Mouse (Mus musculus): Measurements from ENCODE around the gene Fam20c. TPM values are rescaled to one million over a fixed set of nuclear protein-coding genes. Genes with fewer than 3 reads are reported as not detected.
A peak's percentile ranks its signal among the peaks of the same experiment; 100 is the strongest.

The Fam20c gene
- total RNA-seq, 2 experiments from 2014 or later: 32.2 to 33.9 TPM

DNA sequence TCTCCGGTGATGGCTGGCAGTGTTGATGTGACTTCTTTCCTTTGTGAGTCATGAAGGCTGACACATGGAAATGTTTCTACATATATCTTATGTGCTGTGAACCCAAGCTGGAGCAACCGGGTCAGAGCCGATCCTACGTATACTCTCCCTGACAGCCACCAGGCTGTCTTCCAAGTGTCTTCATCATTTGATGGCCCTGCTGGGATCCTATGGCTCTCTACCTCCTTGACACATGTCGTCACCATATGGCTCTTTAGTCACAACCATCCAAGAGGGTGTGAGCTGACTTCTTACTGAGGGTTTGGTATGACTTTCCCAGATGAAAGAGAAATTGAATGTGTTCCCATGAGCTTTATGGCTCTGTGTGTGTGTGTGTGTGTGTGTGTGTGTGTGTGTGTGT lies 50.0 kb downstream of the Fam20c start:
- peak; percentile 7 to 32 for DNase-seq (ENCODE audit: low spot score in 2 of 2)

- DNase-seq (ENCODE audit: low spot score in 2 of 2): no peak
Observed at GRCm38 (mm10) chr5:138809767-138810166, 55.5 kb downstream of the Fam20c start.

DNA sequence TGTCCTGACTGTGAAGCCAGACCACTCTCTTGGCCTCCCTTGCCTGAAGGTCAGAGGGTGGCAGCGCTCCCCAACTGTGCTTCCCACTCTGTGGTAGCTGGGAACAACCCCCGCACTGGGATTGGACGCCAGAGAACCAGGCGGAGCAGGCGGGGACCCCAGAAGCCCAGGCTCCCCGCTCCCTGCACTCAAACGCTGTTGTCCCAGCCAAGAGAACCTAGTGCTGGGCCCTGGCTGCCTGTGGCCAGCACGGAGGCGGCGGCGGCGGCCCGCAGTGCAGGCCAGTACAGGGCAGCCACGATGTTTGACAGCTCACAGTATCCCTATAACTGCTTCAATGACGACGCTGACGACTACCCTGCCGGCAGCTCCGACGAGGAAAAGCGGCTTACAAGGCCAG lies 65.5 kb downstream of the Fam20c start, which contains the start of gene Gm5294:
Gene Gm5294, plus strand, starts transcription at position 301 of the 400 bp plus-strand sequence.
- no peak for DNase-seq (ENCODE audit: low spot score in 2 of 2)

DNA sequence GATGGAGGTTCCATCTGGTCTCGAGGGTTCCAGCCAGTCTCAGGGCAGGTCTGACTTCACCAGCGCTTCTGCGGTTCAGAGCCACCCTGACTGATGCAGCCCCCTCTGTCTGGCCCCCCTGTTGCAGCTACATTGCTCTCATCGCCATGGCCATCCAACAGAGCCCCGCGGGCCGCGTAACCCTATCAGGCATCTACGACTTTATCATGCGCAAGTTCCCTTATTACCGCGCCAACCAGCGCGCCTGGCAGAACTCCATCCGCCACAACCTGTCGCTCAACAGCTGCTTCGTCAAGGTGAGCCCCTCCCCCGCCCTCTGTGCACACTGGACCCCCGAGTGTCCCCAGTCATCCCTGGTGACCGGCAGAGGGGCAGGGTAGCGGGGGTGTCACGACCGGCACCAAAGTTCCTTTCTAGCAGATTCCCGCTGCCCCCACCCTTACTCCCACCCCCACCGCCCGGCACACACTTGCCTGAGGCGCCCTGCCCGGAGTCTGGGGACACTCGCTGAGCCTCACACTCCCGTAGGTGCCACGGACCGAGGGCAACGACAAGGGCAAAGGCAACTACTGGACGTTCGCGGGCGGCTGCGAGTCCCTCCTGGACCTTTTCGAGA lies 66.5 kb downstream of the Fam20c start:
- no peak for DNase-seq (ENCODE audit: low spot score in 2 of 2)

DNA sequence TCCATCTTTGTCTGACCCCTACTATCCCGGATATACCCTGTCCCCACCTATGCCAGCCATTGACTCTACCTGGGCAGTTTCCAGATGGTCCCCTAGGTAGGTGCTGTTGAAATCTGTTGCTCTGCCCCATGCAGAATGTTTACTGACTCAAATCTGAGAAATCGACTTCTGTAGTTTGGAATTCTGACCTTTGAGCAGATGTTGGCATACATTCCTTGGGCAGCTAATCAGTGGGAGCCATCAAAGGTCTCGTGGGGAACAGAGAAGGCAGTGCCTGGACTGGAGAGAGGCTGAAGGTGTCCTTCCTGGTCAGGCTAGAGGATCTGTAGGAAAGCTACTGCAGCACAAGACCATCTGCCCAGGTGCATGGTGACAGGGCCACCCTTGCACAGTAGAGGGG lies 70.8 kb downstream of the Fam20c start:
- DNase-seq (ENCODE audit: low spot score in 2 of 2): no peak

- DNase-seq (ENCODE audit: low spot score in 2 of 2): no peak
Observed at GRCm38 (mm10) chr5:138833406-138833805, 79.1 kb downstream of the Fam20c start.

DNA sequence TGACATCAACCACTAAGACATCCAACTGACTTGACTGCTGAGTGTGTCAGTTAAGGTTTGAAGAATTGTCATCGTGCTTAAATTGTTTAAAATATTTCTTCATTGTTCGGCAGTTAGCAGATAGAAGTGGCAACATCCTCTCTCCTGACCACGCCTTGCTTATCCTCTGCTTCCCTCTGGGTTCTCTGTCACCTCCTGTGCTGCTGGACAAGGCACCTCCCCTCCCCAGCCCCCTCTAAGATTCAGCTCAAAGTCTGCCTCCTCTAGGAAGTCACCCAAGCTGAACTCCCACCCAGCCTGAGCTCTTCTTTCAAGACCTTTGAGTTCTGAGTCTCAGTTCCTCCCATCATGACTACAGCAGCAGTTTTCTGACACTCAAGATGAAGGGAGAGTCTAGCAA lies 80.6 kb downstream of the Fam20c start:
- no peak for DNase-seq (ENCODE audit: low spot score in 2 of 2)

GRCm38 (mm10) chr5:138840981-138841380 lies 86.7 kb downstream of the Fam20c start:
- DNase-seq (ENCODE audit: low spot score in 2 of 2): no peak

DNA sequence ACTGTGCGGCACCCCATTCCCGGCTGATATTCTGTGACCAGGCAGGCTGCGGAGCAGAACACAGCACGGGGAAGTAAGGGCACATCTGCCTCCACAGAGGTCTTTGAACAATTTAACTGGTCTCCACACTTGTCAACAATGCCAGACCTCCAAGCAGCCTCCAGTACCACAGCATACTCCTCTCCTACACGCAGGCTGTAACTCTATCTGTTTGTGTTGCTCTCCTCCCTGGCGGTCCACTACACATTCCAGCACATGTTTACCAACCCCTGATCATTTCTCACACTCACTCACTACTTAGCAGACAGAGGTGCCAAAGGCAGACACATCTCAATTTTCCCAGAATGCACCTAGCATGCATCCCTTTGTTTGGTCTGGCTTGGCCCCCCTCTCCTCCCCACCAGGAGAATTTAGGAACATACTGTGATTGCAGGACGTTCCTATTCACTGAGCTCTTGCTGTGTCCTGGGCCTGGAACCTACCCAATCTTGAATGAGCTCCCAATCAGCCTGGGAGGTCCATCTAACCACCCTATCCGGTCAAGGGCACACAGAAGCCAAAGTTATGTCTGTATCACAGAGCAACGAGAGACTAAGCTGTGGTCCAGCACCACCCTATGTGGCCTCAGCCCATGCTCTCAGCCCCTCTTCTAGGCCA lies 89.0 kb downstream of the Fam20c start:
- DNase-seq (ENCODE audit: low spot score in 2 of 2): no peak

DNA sequence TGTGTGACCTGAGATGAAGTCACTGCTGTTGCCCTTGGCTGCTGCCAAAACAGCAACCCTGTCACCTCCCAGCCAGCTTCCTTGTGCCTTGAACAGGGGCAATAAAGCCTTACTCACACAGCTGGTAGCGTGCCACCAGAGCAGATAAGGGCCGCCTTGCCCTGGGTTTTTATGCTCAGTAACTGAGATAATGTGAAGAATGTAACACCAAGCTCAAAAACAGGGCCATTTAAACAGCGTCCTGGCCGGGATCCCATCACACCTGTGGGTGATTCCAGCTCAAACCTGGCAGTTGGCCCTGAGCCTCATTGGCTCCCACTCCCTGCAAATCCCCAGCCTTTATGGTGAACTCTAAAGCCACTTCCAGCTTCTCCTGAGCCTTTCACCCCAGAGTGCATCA lies 92.2 kb downstream of the Fam20c start:
- no peak for DNase-seq (ENCODE audit: low spot score in 2 of 2)

DNA sequence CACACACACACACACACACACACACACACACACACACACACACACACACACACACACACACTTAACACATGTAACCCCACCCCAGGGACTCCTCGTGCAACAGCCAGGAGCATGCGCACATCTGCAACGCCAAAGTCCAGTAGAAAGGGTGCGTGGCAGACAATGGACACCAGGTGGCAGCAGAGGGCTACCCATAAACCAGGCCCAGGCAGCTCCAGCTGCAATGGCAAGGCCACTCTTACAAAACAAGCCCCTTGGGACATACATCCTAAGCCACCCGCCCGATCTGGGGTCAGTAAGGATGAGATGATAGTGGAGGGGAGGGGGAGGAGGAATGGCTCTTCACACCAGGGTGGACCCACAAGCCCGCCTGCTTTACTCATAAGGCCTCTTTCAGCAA lies 93.8 kb downstream of the Fam20c start:
- DNase-seq (ENCODE audit: low spot score in 2 of 2): peak; percentile 83 to 95

- no peak for DNase-seq (ENCODE audit: low spot score in 2 of 2)
Observed at GRCm38 (mm10) chr5:138849682-138850461, 95.6 kb downstream of the Fam20c start.

GRCm38 (mm10) chr5:138850462-138850844 lies 96.1 kb downstream of the Fam20c start:
- no peak for DNase-seq (ENCODE audit: low spot score in 2 of 2)

DNA sequence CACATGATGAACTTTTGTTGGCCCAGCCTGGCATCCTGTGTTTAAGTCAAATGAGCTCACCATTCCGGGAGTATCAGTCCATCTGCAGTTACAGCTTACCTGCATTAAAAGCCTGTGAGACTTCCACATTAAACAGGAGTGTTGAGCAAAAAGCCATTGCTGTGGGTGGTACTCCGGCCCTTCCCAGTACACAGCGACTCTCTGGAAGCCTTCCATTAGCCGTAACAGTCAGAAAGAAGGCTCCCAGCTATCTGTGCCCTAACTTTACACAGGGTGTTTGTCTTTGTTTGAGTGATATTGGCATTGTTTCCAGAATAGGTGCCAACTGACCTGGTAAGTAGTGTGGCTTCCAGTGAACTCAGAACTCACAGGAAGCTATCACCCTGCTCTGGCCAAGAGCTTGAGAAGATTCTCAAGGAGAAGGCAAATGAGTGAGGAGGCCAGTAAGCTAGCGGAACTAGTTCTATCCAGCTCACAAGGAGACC lies 97.0 kb downstream of the Fam20c start:
- DNase-seq (ENCODE audit: low spot score in 2 of 2): no peak

DNA sequence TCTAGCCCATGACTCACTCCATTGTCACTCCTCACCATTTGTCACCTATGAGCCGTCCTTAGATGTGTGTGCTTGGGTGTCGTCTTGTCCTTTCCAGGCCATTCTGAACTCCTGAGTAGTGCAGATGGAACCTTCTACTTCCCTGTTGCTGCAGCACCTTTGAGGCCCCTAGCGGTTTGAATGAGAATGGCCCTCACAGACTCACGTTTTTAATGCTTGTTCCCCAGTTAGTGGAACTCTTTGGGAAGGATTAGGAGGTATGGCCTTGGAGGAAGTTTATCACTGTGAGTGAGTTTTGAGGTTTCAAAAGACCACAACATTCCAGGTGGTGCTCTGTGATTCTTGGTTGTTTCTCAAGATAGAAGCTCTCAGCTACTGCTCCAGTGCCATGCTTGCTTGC lies 97.8 kb downstream of the Fam20c start:
- DNase-seq (ENCODE audit: low spot score in 2 of 2): no peak

- no peak for DNase-seq (ENCODE audit: low spot score in 2 of 2)
Observed at GRCm38 (mm10) chr5:138853349-138853748, 99.0 kb downstream of the Fam20c start.

DNA sequence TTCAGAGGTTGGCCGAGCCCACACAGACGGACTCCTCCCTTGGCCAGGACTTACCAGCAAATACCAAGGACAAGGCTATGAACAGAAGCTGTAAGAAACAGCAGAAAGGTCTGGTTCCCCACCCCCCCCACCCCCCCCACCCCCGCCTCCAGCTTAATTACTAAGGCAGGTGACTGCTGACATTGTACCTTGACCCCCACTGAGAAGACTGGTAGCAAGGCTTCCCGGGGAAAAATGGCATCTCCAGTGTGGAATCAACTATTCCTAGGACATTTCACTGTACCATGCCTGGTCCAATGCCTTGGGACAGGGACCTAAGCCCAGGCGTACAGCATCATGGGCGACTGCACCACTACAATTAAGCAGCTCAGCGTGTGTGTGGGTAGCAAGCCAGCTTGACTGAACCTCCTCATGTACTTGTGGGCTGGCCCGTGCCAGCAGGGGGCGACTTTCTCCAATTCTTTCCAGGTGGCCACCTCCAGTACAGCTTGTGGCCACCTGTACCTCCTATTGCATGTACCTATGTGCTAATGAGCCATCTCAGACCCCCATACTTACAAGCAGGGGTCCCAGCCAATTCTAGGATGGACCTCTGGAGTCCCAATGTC lies 102.8 kb downstream of the Fam20c start:
- DNase-seq (ENCODE audit: low spot score in 2 of 2): peak; percentile 76 to 92

DNA sequence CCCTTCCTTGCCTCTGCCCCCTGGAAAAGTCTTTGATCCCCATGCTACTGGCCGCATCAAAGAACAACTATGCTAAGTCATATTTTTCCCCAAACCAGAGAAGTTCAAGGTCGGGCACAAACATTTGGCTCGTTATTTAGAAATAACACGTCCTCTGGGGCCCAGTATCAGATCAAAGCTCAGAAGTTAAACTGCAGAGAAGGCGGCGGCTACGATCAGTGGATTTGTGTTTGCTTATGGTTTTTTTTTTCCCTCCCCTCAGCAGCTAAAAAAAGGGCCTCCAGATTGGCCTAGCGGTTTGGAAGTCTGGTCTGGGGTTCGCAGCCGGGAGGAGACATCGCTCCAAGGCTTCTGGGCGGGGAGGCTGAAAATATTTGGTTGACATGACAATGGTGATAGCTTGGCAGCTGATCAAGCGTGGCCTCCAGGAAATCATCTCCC lies 103.5 kb downstream of the Fam20c start:
- DNase-seq (ENCODE audit: low spot score in 2 of 2): peak in 1 of 2 experiments; percentile 11
